Mouse (Mus musculus) thymus, adult 2 months (tissue): Measurements from ENCODE around the gene Lingo3.

Source experiments
- CTCF ChIP-seq: fragments of 200-500 bp; IDR thresholded peaks from 2 replicates; pipeline ENCODE4 v1.5.1; 2012; ENCODE audit warnings: mild to moderate bottlenecking, control low read depth, low read length, moderate library complexity, borderline replicate concordance; ENCODE audit not compliant: control insufficient read depth, poor library complexity, insufficient read depth; ENCODE audit errors: extremely low read depth
- POLR2A ChIP-seq: fragments of 200-500 bp; IDR thresholded peaks from 2 replicates; pipeline ENCODE4 v1.6.1; 2012; ENCODE audit warnings: mild to moderate bottlenecking, low read length, control low read depth, moderate library complexity; ENCODE audit not compliant: control insufficient read depth, poor library complexity, insufficient read depth; ENCODE audit errors: extremely low read depth

GRCm38 (mm10) chr10:80843087-80843930 is 530 bp downstream of the Lingo3 start:
- TF ChIP-seq CTCF (no peak), POLR2A (no peak)
